Mouse (Mus musculus): ENCODE results near the gene Supt4a.

Gene Supt4a

DNA sequence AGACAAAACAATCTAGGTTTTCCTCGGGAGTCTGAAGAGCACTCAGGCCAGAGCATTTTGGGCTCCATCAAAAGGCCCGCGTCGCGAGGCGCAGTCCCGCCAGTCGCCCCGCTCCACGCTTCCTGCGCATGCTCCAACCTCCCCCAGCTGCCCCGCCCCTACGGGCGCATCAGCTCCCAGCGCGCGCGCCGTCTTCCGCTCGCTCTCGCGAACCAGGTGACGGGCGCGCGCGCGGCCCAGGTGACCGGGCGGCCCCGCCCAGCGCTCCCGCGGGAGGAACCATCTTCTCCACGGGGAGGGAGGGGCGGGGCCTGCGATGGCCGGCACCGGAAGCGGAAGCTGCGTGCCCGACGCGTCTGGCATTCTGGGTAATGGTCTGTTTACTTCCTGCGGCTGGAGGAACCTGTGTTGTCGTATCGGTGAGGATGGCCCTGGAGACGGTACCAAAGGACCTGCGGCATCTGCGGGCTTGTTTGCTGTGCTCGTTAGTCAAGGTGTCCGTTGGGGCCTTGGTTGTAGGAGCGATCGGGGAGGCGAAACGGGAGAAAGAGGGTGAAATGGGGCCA, at the start of gene Supt4a:
TSS of gene Supt4a (plus strand) at position 378 of the 566 bp plus-strand sequence.
- peak; percentile 95 for DNase-seq (ENCODE audit: low spot score)

- no peak for DNase-seq (ENCODE audit: low spot score)
Observed at GRCm38 (mm10) chr11:87688478-87689203, 48.7 kb upstream of the Supt4a start.

- DNase-seq (ENCODE audit: low spot score): peak; percentile 38
Observed at GRCm38 (mm10) chr11:87689402-87689808, 47.9 kb upstream of the Supt4a start.

DNA sequence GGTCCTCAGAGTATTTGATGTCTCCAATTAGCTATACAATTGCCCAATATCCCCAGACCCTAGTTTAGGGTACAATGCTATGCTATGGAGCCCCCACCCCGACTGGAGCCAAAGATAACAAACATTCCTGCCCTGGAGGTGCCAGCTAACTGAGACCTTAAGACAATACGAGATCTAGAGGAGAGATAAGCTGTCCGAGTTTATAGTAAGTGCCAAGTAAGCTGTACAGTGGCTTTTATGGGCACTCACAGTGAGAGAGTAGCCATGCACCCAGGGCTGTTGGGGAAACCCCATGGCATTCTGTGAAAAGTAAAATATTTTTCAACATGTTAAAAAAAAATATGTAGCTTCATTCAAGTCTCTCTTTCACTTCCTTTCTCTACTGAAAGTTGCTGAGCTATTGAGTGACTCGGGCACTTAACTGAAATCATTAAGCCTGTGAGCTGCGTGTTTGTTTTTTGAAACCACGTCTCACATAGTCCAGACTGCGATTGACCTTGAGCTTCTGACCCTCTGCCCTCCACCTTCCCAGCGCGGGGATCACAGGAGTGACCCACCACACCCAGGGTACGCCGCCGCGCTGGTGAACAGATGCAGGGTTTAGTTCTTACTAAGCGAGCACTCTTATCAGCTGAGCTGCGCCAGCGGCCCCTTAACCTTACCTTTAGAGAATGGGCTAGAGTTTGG, 47.2 kb upstream of the Supt4a start:
- no peak for DNase-seq (ENCODE audit: low spot score)

DNA sequence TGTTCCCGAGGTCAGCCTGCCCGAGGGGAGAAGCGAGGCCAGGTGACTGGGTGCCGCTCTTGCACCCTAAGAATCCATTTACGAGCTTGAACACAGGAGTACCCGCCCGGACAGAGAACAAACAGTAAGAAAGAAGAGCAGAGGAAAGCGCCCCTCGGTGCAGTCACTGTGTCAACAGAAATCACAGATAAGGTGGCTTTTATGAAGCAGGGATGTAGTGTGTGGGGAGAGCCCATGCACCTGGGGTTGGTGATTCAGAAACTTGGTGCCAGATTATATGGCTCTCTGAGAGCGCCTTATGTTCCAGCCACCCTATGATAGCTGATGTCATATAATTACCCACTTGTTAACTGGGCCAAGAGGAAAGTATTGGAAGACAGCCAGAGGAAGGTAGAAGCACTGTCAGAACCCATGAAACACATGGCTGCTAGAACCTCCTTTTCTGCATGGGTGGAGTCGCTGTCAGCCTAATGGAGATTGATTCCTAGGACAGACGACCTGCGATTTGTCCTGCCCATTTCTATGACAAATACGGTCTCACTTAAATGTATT, 40.1 kb upstream of the Supt4a start:
- DNase-seq (ENCODE audit: low spot score): no peak

DNA sequence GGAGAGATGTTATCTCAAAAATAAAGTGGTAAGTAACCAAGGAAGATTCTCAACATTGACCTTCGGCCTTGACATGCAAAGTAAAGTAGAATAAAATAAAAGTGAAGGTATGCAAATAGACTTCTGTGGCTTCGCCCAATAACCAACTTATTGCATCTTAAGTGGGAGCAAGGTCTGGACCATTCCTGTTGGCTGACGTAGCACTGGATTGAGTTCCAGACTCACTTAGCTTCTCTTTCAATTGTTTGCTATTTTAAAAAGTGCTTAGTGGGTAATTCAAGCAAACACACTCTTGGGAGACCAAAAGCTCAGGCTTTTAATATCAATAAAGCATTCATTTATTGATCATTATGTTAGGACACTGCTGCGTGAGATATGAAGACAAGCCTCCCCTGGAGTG, 39.2 kb upstream of the Supt4a start:
- DNase-seq (ENCODE audit: low spot score): no peak

- DNase-seq (ENCODE audit: low spot score): no peak
Observed at GRCm38 (mm10) chr11:87701108-87701507, 36.2 kb upstream of the Supt4a start.

- no peak for DNase-seq (ENCODE audit: low spot score)
Observed at GRCm38 (mm10) chr11:87701877-87702620, 35.3 kb upstream of the Supt4a start.

GRCm38 (mm10) chr11:87703654-87704053, 33.7 kb upstream of the Supt4a start:
- no peak for DNase-seq (ENCODE audit: low spot score)

DNA sequence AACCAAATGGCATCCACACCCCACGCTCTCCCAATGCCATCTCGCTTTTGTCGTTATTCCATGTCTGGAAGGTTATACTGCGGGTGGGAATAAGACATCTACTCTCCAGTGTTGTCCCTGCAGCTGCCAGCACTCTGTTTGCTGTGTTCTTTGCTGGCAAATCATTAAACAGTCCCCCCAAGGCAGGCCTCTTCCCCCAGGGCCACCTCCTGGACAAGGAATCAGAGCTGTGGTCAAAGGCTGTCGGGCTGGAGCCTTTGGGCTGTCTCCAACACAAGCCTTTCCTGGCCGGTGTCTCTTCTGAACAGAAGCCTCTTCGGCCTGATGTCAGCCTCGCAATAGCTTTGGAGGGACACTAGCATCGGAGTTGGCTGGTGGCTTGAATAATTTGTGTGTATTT, 33.1 kb upstream of the Supt4a start:
- DNase-seq (ENCODE audit: low spot score): no peak

DNA sequence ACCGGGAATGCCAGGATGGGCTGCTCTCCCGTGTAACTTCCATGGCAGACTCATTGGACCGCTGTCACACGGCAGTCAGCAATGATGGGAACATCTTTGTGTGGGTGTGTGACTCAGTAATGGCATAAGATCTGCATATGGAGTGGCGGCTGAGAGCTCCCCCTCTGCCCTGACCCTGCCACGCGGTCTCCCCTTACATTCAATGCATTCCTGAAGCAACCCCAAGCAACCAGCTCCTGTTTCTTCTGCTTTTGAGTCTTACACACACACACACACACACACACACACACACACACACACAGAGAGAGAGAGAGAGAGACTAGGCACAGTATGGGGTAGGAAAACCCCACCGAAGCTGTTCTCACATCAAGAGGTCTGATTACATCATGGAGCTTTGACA, 29.8 kb upstream of the Supt4a start:
- no peak for DNase-seq (ENCODE audit: low spot score)

- DNase-seq (ENCODE audit: low spot score): no peak
Observed at GRCm38 (mm10) chr11:87708979-87709378, 28.4 kb upstream of the Supt4a start.

GRCm38 (mm10) chr11:87709513-87710261, 27.7 kb upstream of the Supt4a start:
- peak; percentile 61 for DNase-seq (ENCODE audit: low spot score)

DNA sequence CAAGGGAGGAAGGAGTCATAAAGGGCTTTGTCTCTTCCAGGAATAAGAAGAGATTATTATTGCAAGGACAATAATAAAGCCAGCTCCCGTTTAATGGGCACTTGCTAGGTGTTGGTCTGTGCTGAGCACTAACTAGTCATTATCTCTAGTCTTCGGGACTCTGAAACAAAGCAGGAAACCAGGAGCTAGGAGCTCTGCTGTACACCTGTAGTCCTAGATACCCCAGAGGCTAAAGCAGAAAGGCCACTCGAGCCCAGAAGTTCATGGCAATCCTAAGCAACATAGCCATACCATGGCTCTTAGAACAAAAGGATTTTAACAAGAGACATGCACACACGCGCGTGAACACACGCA, 27.1 kb upstream of the Supt4a start:
- no peak for DNase-seq (ENCODE audit: low spot score)

- DNase-seq (ENCODE audit: low spot score): no peak
Observed at GRCm38 (mm10) chr11:87712188-87712587, 25.2 kb upstream of the Supt4a start.

- no peak for DNase-seq (ENCODE audit: low spot score)
Observed at GRCm38 (mm10) chr11:87715999-87716398, 21.4 kb upstream of the Supt4a start.

DNA sequence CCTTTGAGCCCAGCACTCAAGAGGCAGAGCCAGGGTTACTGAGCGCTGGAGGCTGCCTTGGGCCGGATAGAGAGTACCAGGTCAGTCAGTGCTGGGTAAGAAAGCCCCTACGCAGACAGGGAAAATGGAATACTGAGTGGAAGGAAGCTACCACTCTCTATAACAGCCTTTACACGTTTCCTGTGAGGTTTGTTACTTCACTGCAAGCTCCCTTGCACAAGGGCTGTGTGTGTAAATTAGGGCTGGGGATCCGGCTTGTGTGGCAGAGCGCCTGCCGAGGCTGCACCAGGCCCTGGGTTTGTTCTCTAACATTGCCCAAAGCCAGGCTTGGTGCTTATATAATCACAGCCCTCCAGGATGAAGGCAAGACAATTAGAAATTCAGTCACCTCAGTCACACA, 17.8 kb upstream of the Supt4a start:
- DNase-seq (ENCODE audit: low spot score): no peak

DNA sequence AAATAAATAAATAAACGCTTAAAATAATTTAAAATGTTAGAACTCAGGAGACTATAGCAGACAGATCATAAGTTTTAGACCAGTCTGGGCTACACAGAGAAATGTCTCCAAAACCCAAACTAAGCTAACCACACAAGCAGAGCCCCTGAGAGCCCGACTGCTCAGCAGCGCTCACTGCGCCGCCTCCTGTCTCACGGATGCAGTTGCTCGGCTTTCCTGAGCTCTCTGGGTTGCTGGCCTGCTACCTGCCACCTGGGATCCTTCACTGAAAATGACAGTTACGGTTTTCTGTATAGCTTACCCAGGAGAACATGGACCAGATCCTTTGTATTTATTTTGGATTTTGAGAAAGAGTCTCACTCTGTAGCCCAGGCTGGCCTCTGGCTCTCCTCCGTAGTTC, 17.0 kb upstream of the Supt4a start:
- DNase-seq (ENCODE audit: low spot score): no peak

GRCm38 (mm10) chr11:87720839-87721238, 16.5 kb upstream of the Supt4a start:
- DNase-seq (ENCODE audit: low spot score): no peak

DNA sequence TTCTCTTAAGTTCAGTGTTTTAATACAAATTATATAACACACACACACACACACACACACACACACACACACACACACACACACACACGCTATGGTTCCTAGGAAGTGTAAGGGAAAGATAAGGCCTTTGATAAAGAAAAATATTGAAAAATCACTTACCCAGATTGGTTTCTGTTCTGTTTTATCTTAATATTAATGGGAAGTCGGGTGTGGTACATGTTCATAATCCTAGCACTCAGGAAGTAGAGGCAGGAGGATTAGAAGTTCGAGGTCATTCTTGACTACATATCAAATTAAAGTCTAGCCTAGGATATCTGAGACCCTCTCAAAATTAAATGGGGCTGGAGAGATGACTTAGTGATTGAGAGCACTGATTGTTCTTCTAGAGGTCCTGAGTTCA, 15.2 kb upstream of the Supt4a start:
- no peak for DNase-seq (ENCODE audit: low spot score)

- no peak for DNase-seq (ENCODE audit: low spot score)
Observed at GRCm38 (mm10) chr11:87722891-87723290, 14.5 kb upstream of the Supt4a start.

DNA sequence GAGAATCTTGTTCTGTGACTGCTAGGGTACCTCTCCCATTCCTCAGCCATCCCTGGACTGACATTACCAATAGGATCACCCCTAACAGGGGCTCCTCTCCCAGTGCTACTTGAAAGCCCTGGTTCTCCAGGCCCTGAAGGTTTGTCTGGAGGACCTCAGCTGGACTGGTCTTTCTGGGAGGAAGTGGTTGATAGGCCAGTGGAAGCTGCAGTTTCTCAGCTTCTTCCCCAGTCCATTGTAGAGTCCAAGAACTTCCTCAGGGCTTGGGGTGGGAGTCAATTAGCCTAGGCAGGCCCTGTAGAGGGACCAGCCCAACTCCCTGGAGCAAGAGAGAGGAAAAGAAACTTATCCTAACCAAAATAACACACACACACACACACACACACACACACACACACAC, 11.8 kb upstream of the Supt4a start:
- DNase-seq (ENCODE audit: low spot score): no peak
